Mouse (Mus musculus) small intestine, adult 2 months (tissue): ENCODE results near the gene Herpud1.

Source experiments
- CTCF ChIP-seq: fragments of 200-500 bp; IDR thresholded peaks from 2 replicates; pipeline ENCODE4 v1.5.1; 2012; ENCODE audit warnings: low read depth, mild to moderate bottlenecking, control low read depth, inconsistent platforms, low read length, moderate library complexity, mixed read lengths; ENCODE audit not compliant: insufficient replicate concordance, insufficient read length; ENCODE audit errors: extremely low read depth
- POLR2A ChIP-seq: fragments of 200-500 bp; IDR thresholded peaks from 2 replicates; pipeline ENCODE4 v1.6.1; 2012; ENCODE audit warnings: low read depth, mild to moderate bottlenecking, control low read depth, inconsistent platforms, low read length, moderate library complexity

- no peak for TF ChIP-seq CTCF
- TF ChIP-seq POLR2A = no peak
Observed at GRCm38 (mm10) chr8:94345657-94346056, 40.6 kb upstream of the Herpud1 start.
